Mouse (Mus musculus) MEL (cell line): Measurements from ENCODE around the gene Cd248.

Experiments
- BHLHE40 ChIP-seq: IDR thresholded peaks from 2 replicates; pipeline ENCODE4 v1.6.1; 2012; ENCODE audit warnings: low read depth, mild to moderate bottlenecking, inconsistent platforms, low read length, improper control_type of control experiment, borderline replicate concordance
- CTCF ChIP-seq, 3 experiments: IDR thresholded peaks in 2 of 3; conservative IDR thresholded peaks in 1 of 3; 2 replicates each; pipeline ENCODE4 v1.5.1; 2011 to 2012; ENCODE audit warnings: low read length in 3 of 3, low read depth in 2 of 3, mild to moderate bottlenecking in 2 of 3, improper control_type of control experiment in 1 of 3, inconsistent platforms in 1 of 3, mixed read lengths in 1 of 3, moderate library complexity in 1 of 3; ENCODE audit not compliant: control insufficient read depth in 1 of 3, insufficient read depth in 1 of 3, poor library complexity in 1 of 3, severe bottlenecking in 1 of 3
- MAX ChIP-seq: IDR thresholded peaks from 2 replicates; pipeline ENCODE4 v1.6.1; 2011; ENCODE audit warnings: low read length, improper control_type of control experiment
- POLR2A ChIP-seq, 2 experiments: IDR thresholded peaks; 2 replicates each; pipeline ENCODE4 v1.6.1; 2011 to 2012; ENCODE audit warnings: low read length in 2 of 2, mild to moderate bottlenecking in 2 of 2, control low read depth in 1 of 2, improper control_type of control experiment in 1 of 2, low read depth in 1 of 2, moderate library complexity in 1 of 2; ENCODE audit not compliant: control insufficient read depth in 1 of 2, insufficient read depth in 1 of 2, poor library complexity in 1 of 2
- RAD21 ChIP-seq: IDR thresholded peaks from 2 replicates; pipeline ENCODE4 v1.6.1; 2011; ENCODE audit warnings: mild to moderate bottlenecking, low read depth, low read length, improper control_type of control experiment
- RCOR1 ChIP-seq: IDR thresholded peaks from 2 replicates; pipeline ENCODE4 v1.6.1; 2012; ENCODE audit warnings: low read depth, mild to moderate bottlenecking, inconsistent platforms, low read length, improper control_type of control experiment
- TCF12 ChIP-seq: IDR thresholded peaks from 2 replicates; pipeline ENCODE4 v1.6.1; 2014; ENCODE audit warnings: low read depth, mild to moderate bottlenecking, inconsistent platforms, low read length, improper control_type of control experiment, moderate library complexity
- ZC3H11A ChIP-seq: IDR thresholded peaks from 2 replicates; pipeline ENCODE4 v1.6.1; 2012; ENCODE audit warnings: low read depth, mild to moderate bottlenecking, inconsistent platforms, low read length, improper control_type of control experiment

GRCm38 (mm10) chr19:5021416-5021815, 46.5 kb upstream of the Cd248 start:
- TF ChIP-seq RCOR1, result no peak
- no peak for TF ChIP-seq ZC3H11A
- TF ChIP-seq MAX, result no peak
- no peak for TF ChIP-seq RAD21
- TF ChIP-seq POLR2A (IDR thresholded peaks at IDR 0.05; ENCODE audit: control insufficient read depth in 1 of 2, insufficient read depth in 1 of 2, low read depth in 1 of 2, low read length in 2 of 2, poor library complexity in 1 of 2), result no peak
- TF ChIP-seq CTCF (IDR thresholded peaks at IDR 0.05 in 2 of 3, conservative IDR thresholded peaks at IDR 0.05 in 1 of 3; ENCODE audit: control insufficient read depth in 1 of 3, insufficient read depth in 1 of 3, low read depth in 2 of 3, low read length in 3 of 3, poor library complexity in 1 of 3, severe bottlenecking in 1 of 3), result no peak
- TF ChIP-seq BHLHE40, result no peak
- TF ChIP-seq TCF12, result no peak
